Mouse (Mus musculus) cerebellum, adult 18-20 months (tissue): ENCODE data around the gene Nox3.

Experiments used
- DNase-seq, 2 experiments: peaks; one replicate each; pipeline ENCODE4 v3.0.0; 2021

Nox3 gene

GRCm38 (mm10) chr17:3602954-3603672 is 92.9 kb downstream of the Nox3 start:
- DNase-seq, result peak; percentile 14 to 34

GRCm38 (mm10) chr17:3598393-3598792 is 97.7 kb downstream of the Nox3 start:
- no peak for DNase-seq

GRCm38 (mm10) chr17:3597866-3598265 is 98.2 kb downstream of the Nox3 start:
- DNase-seq, result no peak

- no peak for DNase-seq
These were observed 98.9 kb downstream of the Nox3 start for GRCm38 (mm10) chr17:3597130-3597529.
